Mouse (Mus musculus) frontal cortex, adult 2 months (tissue): Measurements from ENCODE around the gene Zik1. TPM values are rescaled to one million over a fixed set of nuclear protein-coding genes. Genes with fewer than 3 reads are reported as not detected.

ENCODE experiments used
- DNase-seq, 2 experiments: peaks; one replicate each; pipeline ENCODE4 v3.0.0; 2022; ENCODE audit warnings: low spot score in 1 of 2; ENCODE audit errors: extremely low spot score in 1 of 2
- polyA plus RNA-seq: library from polyadenylated mRNA; depleted of rRNA; stranded (reverse); fragments of >200 nt; gene quantifications from 2 replicates; pipeline ENCODE4 v1.2.3, GENCODE M21; 2012; rRNA removed

Zik1 gene
- 7.6 and 9.1 TPM in 2 replicates for polyA plus RNA-seq

GRCm38 (mm10) chr7:10494786-10495521 lies at the start of gene Zik1:
Gene Zik1 (minus strand): TSS chr7:10495394.
- peak; percentile 49 to 86 for DNase-seq

- DNase-seq, result no peak
Observed at GRCm38 (mm10) chr7:10495578-10495977, 384 bp upstream of the Zik1 start.

GRCm38 (mm10) chr7:10480588-10481233 lies 14.5 kb downstream of the Zik1 start:
- peak; percentile 36 to 58 for DNase-seq

GRCm38 (mm10) chr7:10479813-10480212 lies 15.4 kb downstream of the Zik1 start:
- no peak for DNase-seq

GRCm38 (mm10) chr7:10458166-10458565 lies 37.0 kb downstream of the Zik1 start:
- peak; percentile 8 to 36 for DNase-seq

- no peak for DNase-seq
Observed at GRCm38 (mm10) chr7:10443031-10443430, 52.2 kb downstream of the Zik1 start, which contains the start of gene Vmn1r67. Gene Vmn1r67 (plus strand): TSS chr7:10443331.

Other genes with a start within 250 kb of the Zik1 start
- not detected in 2 replicates for gene Vmn1r66, start 217.4 kb downstream of the Zik1 start, polyA plus RNA-seq
- gene Vmn1r67, start 52.1 kb downstream of the Zik1 start, polyA plus RNA-seq, result not detected in 2 replicates
- not detected in 2 replicates for gene Vmn1r68, start 63.1 kb upstream of the Zik1 start, polyA plus RNA-seq
- not detected in 2 replicates for gene Vmn1r69, start 118.3 kb upstream of the Zik1 start, polyA plus RNA-seq
- not detected in 2 replicates for gene Vmn1r70, start 136.1 kb upstream of the Zik1 start, polyA plus RNA-seq
- not detected in 2 replicates for gene Nlrp4b, start 192.4 kb upstream of the Zik1 start, polyA plus RNA-seq